Mouse (Mus musculus) lung, postnatal 0 days (tissue): ENCODE measurements around the gene Thyn1.

Experiments
- CTCF ChIP-seq: IDR thresholded peaks from 2 replicates; pipeline ENCODE4 v1.5.1; 2016; ENCODE audit warnings: antibody characterized with exemption, mild to moderate bottlenecking
- EP300 ChIP-seq: IDR thresholded peaks from 2 replicates; pipeline ENCODE4 v1.6.1; 2016; ENCODE audit warnings: antibody characterized with exemption, mild to moderate bottlenecking, control low read depth

DNA sequence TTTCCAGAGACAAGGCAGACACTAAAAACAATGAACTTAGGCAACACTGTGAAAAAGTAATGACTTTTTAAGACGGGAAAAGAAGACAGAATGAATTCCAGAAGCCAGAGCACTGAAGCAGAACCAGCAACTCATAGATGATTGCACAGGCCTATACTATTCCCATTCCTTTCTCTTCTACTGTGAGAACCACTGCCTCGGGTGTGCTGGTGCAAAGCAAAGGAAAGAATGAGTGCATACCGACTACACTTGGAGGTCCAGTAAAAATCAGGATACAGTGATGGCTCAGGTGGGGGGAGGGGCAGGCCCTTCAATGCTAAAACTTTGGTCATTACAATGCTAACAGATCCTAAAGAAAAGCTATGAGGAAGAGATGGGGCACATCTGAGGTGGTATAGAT, 5.6 kb upstream of the Thyn1 start:
- TF ChIP-seq CTCF (no peak), EP300 (no peak)
